Mouse (Mus musculus) stomach, embryonic 15.5 days (tissue): ENCODE results near the gene Alk. TPM values are rescaled to one million over a fixed set of nuclear protein-coding genes. Genes with fewer than 3 reads are reported as not detected.

Experiments
- ATAC-seq: fragments of 200-750 bp; cut with Nextera tagmentation; 2 replicates; pipeline ENCODE4 v1.8.0; 2017; ENCODE audit warnings: low read depth, moderate number of reproducible peaks, moderate TSS enrichment; ENCODE audit not compliant: insufficient read depth, low FRiP score
- H3K27ac ChIP-seq: fragments of 300-500 bp; sonication (generic); 2 replicates; pipeline ENCODE4 v1.5.1; 2015; ENCODE audit warnings: mild to moderate bottlenecking, inconsistent platforms
- H3K27me3 ChIP-seq: fragments of 300-500 bp; sonication (generic); replicated peaks from 2 replicates; pipeline ENCODE4 v1.6.1; 2015; ENCODE audit warnings: inconsistent platforms
- H3K36me3 ChIP-seq: fragments of 300-500 bp; sonication (generic); 2 replicates; pipeline ENCODE4 v1.6.1; 2015; ENCODE audit warnings: inconsistent platforms
- H3K4me1 ChIP-seq: fragments of 300-500 bp; sonication (generic); 2 replicates; pipeline ENCODE4 v1.6.1; 2015; ENCODE audit warnings: inconsistent platforms
- H3K4me2 ChIP-seq: fragments of 300-500 bp; sonication (generic); 2 replicates; pipeline ENCODE4 v1.6.1; 2015; ENCODE audit warnings: mild to moderate bottlenecking, inconsistent platforms
- H3K4me3 ChIP-seq: fragments of 300-500 bp; sonication (generic); replicated peaks from 2 replicates; pipeline ENCODE4 v1.5.1; 2015; ENCODE audit warnings: inconsistent platforms
- H3K9ac ChIP-seq: fragments of 300-500 bp; sonication (generic); 2 replicates; pipeline ENCODE4 v1.6.1; 2015; ENCODE audit warnings: inconsistent platforms
- H3K9me3 ChIP-seq: fragments of 300-500 bp; sonication (generic); 2 replicates; pipeline ENCODE4 v1.6.1; 2016; ENCODE audit warnings: inconsistent platforms
- WGBS: fragments of 180-500 bp; shearing (Covaris S2); methylation state at CpG from one replicate; pipeline ENCODE4 v1.1.7; 2015; 5-methylcytosine and 5-hydroxymethylcytosine counted together
- polyA plus RNA-seq: library from polyadenylated mRNA; unstranded; fragments of >200 nt; fragmentation: Nextera tagmentation; extraction: Ambion mirVana; gene quantifications from 2 replicates; pipeline ENCODE4 v1.2.1, GENCODE M21; 2015

The Alk gene
- polyA plus RNA-seq, 1 experiment from 2014 or later: 1.7 TPM

DNA sequence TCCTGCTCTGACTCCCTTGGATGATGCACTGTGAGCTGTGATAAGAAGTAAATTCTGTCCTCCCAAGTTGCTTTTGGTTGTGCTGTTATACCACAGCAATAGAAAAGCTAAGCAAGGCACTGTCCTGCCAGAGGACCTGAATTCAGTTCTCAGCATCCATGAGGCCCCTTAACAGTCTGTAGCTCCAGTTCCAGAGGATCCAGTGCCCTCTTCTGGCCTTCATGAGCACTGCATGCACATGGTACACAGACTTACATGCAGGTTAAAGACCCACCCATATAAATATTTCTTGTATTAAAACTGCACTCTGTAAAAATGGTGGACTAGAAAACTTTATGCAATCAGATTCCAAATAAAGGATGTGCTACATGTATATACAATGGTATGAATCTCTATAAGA is 326.1 kb downstream of the Alk start:
- Histone ChIP-seq H3K36me3 (no peaks in the 10 kb centered on the region), H3K4me1 (no peaks in the 10 kb centered on the region), H3K9ac (no peak overlapping the region), H3K27ac (no peak overlapping the region), H3K4me2 (no peak overlapping the region), H3K9me3 (no peaks in the 10 kb centered on the region), H3K4me3 (no peak overlapping the region), H3K27me3 (no peaks in the 10 kb centered on the region)
- no peak for ATAC-seq

DNA sequence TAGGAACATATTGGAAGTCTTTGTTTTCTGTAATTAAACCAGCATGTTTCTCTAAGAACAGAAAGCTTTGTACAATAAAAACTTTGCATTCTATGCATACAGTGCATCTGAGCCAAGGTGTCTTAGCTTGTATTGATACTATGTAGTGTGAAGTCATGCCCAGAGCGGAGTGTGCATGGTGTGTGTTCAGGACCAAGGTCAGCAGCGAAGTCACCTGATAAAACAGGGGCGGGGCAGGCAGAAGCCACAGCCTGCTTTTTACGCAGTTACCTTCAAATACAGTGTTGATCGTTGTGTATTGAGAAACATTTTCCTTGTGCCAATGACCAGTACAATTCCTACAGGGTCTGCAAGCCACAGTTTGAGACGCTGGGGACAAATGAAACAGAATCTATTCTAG is 327.6 kb downstream of the Alk start:
- H3K4me1 ChIP-seq: no peaks in the 10 kb centered on the region
- no peaks in the 10 kb centered on the region for H3K27me3 ChIP-seq
- no peak overlapping the region for H3K4me2 ChIP-seq
- no peak overlapping the region for H3K4me3 ChIP-seq
- no peaks in the 10 kb centered on the region for H3K36me3 ChIP-seq
- no peak overlapping the region for H3K9ac ChIP-seq
- H3K9me3 ChIP-seq: no peaks in the 10 kb centered on the region
- no peak for ATAC-seq
- no peak overlapping the region for H3K27ac ChIP-seq
- 69% methylated on average over 6 of the region's 6 CpGs for WGBS

DNA sequence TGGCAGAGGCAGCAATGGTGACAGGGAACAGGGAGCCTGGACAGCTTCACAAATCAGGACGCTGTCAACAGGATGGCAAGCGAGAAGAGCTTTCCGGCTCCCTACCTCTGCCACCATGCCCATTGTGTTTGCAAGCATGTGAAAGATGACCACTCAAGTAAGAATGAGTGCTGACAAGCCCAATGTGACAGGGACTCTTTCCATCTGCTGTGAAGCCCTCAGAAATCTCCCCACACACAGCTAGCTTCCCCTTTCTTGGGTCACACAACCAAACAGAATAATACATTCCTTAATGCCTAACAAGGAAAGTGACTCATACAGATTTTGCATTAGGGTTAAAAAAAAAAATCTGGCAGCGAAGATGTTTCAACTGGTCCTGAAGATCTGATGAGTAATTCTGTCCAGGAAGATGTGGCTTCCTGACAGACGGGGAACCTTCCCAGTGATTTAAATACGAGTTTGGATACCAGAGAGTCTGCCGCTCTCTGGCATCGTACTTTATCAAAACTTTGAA is 329.0 kb downstream of the Alk start:
- WGBS: 69% methylated on average over 8 of the region's 8 CpGs
- H3K9me3 ChIP-seq: no peaks in the 10 kb centered on the region
- H3K4me2 ChIP-seq: no peak overlapping the region
- no peak overlapping the region for H3K9ac ChIP-seq
- no peak overlapping the region for H3K4me3 ChIP-seq
- ATAC-seq: no peak
- H3K27ac ChIP-seq: no peak overlapping the region
- no peaks in the 10 kb centered on the region for H3K36me3 ChIP-seq
- no peaks in the 10 kb centered on the region for H3K27me3 ChIP-seq
- no peaks in the 10 kb centered on the region for H3K4me1 ChIP-seq

DNA sequence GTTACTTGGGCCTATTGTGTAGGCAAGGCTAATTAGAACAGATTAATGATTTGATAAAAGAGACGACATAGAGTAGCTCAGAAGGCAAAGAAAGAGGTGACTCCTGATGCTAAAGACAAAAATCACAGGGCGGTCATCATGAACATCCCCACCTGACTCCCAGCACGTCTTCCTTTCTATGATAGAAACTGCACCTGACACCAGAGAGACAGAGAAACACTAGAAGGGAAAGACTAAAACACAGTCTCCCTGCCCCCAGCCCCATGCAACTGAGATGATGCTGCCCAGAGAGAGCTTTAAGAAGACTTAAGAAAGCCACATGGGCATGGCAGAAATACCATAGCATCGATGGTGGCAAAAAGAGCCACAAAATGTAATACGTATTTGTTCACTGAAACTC is 330.2 kb downstream of the Alk start:
- no peaks in the 10 kb centered on the region for H3K27me3 ChIP-seq
- WGBS: 87% methylated on average over 5 of the region's 5 CpGs
- H3K9ac ChIP-seq: no peak overlapping the region
- no peaks in the 10 kb centered on the region for H3K4me1 ChIP-seq
- H3K27ac ChIP-seq: no peak overlapping the region
- no peaks in the 10 kb centered on the region for H3K36me3 ChIP-seq
- no peak overlapping the region for H3K4me3 ChIP-seq
- no peak for ATAC-seq
- no peaks in the 10 kb centered on the region for H3K9me3 ChIP-seq
- H3K4me2 ChIP-seq: no peak overlapping the region

DNA sequence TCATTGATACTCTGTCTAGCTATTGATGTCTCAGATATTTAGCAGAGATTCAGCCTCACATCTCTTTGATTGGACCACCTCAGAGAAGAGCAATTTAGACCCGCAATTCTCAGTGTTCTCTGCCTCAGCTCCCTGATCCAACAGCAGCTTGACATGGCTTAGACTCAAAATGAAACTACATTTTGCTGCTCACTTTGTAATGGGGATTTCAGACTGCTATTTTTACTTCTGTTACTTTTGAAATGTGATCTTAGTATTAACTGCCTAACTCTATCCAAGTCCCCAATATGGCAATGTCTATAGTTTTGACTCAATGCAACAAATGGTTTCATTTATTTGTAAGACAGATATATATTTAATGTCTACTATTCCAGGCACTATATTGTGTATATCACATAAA is 332.8 kb downstream of the Alk start:
- Histone ChIP-seq H3K4me1 (no peaks in the 10 kb centered on the region), H3K4me3 (no peak overlapping the region), H3K4me2 (no peak overlapping the region), H3K9me3 (no peaks in the 10 kb centered on the region), H3K9ac (no peak overlapping the region), H3K27ac (no peak overlapping the region), H3K27me3 (no peaks in the 10 kb centered on the region), H3K36me3 (no peaks in the 10 kb centered on the region)
- no peak for ATAC-seq
- WGBS: 74% methylated on average over 1 of the region's 1 CpGs

DNA sequence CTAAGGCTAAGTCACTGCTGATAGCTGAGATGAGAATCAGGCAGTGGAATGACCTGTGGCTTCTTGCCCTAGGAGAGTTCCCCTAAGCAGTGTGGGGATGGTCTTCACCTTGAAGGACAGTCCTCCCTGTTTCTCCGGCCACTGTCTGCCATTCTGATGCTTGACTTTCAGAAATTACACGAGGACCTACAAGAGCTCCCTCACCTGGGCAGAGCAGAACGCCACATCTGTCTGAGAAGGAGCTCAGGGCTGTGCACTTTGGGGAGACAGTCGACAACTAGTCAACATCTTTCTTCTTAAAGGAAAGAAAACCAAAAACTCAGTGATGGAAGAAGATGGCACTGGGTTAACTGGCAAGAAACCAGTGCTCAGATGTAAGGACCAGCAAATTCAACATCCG is 335.9 kb downstream of the Alk start:
- Histone ChIP-seq H3K27me3 (no peaks in the 10 kb centered on the region), H3K36me3 (no peaks in the 10 kb centered on the region), H3K4me2 (no peak overlapping the region), H3K4me3 (no peak overlapping the region), H3K27ac (no peak overlapping the region), H3K9me3 (no peaks in the 10 kb centered on the region), H3K4me1 (no peaks in the 10 kb centered on the region), H3K9ac (no peak overlapping the region)
- ATAC-seq: no peak
- WGBS: 85% methylated on average over 5 of the region's 5 CpGs

DNA sequence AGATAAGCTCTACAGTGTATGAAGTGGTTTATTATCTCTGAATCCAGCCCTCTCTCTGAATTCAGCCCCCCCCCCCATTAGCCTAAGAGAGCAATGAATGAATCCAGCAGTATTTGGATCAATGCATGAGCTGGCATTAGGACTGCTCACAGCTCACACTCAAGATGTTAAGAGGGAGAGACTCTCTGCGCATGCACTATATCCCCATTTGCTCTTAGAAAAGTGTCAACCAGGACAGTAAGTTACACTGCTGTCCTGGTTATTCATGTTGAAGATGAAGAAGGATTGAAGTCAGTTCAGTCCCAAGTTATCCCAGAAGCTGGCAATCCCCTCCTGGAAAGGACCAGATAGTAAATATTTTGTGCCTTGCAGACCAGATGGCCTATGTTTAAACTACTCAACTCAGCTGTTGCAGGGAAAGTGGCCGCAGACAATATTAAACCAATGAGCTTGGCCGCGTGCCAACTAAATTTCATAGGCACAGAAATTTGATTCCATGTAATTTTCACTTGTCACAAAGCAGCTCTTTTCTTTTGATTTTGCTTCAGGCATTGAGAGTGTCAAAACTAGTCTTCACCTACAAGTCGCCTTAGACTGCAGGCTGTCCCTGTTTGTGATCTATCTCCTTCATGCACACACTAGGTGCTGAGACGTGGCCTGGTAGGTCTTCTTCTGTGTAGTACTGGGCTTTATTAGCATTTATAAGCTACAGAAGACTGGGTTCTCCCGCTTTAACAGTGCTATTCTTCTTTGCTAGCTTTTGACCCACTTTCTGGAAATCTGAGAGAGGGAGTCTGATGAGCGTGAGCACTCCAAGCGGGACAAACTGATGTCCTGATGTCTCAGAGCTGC is 339.0 kb downstream of the Alk start:
- 61% methylated on average over 9 of the region's 9 CpGs for WGBS
- Histone ChIP-seq H3K27me3 (no peaks in the 10 kb centered on the region), H3K9ac (no peak overlapping the region), H3K4me3 (no peak overlapping the region), H3K27ac (no peak overlapping the region), H3K36me3 (no peaks in the 10 kb centered on the region), H3K9me3 (no peaks in the 10 kb centered on the region), H3K4me1 (no peaks in the 10 kb centered on the region), H3K4me2 (no peak overlapping the region)
- ATAC-seq: no peak

DNA sequence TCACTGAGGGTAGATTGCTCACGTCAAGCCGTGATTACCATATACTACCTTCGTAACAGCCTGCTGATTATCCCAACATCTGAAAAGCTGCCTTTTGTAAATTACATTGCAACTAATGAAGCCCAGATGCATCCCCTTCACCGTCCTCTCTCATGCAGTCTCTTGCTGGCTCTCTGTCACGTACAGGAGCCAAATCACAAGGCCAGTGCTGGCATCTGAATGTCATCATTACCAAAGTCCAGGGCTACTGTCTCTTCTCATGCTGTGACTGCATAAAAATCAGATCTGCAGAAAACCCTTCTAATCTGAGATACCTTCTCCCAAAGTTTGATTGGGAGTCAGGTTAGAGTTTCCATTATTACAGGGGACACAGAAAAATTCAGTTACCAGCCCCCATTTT is 351.0 kb downstream of the Alk start:
- WGBS: 82% methylated on average over 5 of the region's 5 CpGs
- no peak for ATAC-seq
- no peak overlapping the region for H3K9ac ChIP-seq

DNA sequence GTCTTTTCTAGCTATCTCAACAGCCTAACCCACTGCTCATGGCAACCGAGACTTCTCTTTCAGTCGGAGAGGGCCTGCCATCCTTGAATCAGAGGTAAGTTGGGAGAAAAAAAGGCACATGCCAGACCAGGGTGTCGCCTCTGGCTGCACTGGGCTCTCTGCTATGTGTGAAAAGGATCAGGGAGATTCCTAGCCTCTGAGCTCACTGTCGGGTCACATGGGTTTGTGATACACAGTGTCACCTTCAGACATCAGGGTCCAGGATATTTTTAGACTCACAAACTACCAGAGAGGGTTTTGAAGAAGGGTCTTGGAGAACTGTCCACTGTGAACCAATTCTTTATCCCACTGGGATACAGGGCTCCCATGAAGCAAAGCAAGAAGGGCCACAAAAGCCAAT is 352.9 kb downstream of the Alk start:
- Histone ChIP-seq H3K9ac (no peak overlapping the region), H3K27me3 (no peaks in the 10 kb centered on the region), H3K9me3 (no peaks in the 10 kb centered on the region), H3K36me3 (no peaks in the 10 kb centered on the region), H3K4me3 (no peak overlapping the region), H3K4me1 (no peaks in the 10 kb centered on the region), H3K27ac (no peak overlapping the region), H3K4me2 (no peak overlapping the region)
- 71% methylated on average over 4 of the region's 4 CpGs for WGBS
- no peak for ATAC-seq

More for the DNA sequence above, 351.0 kb downstream of the Alk start:
- no peak overlapping the region for H3K4me3 ChIP-seq
- H3K27ac ChIP-seq: no peak overlapping the region
- H3K36me3 ChIP-seq: no peaks in the 10 kb centered on the region
- H3K4me1 ChIP-seq: no peaks in the 10 kb centered on the region
- H3K9me3 ChIP-seq: no peaks in the 10 kb centered on the region
- no peak overlapping the region for H3K4me2 ChIP-seq
- no peaks in the 10 kb centered on the region for H3K27me3 ChIP-seq

DNA sequence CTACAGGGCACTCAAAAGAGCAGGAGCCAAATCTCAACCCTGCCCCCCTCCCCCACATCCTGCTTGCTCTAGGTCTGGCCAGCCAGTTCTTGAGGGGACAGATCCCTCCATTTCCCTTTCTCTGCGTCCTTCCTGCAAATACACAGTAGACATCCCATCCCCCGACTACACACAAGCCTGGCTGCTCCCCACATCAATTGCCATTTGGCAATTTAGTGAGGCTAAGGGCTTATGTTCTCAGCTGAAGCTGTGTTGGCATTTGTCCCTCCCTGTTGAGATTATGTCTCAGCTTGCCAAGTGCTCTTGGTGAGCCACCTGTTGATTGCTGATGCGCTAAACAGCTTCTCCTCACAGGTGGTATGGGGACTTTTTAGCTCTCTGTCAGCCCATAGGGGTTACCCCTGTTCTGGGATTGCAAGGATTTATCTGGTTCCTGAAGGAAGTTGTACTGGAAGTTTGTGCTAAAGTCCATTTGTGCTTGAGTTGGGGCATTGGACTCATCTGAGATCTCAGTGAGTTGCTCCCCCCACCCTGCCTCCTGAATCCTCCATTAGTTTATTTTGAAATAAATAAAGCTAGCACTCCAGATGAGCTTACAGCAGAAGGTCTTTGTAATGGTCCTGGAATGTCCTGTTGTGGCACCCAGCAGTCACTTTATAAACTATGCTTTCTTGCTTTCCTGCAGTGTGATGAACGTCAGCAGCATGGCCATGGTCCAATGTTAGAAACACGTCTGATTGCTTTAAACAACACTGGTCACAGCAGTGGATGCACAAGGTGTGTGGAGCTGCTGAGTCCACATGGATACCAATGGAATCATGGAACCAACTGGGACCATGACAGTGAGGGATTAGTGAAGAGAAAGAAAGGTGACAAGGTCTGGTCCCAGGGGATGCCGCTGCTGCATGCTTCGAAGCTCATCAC is 353.7 kb downstream of the Alk start:
- WGBS: 56% methylated on average over 7 of the region's 7 CpGs

DNA sequence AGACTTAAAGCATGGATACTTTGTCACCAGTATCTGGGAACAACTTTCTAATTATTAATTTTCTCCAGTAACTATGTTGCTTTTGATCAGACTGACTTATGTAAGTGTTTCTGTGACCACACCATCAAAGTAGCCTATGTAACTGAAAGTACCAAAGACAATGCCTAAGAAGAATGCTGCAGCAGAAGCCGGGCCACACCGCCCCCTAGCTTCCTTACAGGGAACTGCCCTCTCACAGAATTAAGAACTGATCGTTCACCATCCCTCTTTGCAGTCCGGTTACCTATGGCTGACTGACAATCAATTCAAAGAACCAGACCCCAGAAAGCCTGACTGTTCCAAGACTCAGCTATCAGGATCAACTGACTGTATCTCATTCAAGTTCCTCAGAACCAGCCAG is 362.4 kb downstream of the Alk start:
- Histone ChIP-seq H3K4me1 (no peaks in the 10 kb centered on the region), H3K4me2 (no peak overlapping the region), H3K27me3 (no peaks in the 10 kb centered on the region), H3K4me3 (no peak overlapping the region), H3K27ac (no peak overlapping the region), H3K9me3 (no peaks in the 10 kb centered on the region), H3K36me3 (no peaks in the 10 kb centered on the region), H3K9ac (no peak overlapping the region)
- 44% methylated on average over 4 of the region's 4 CpGs for WGBS
- no peak for ATAC-seq

More for the DNA sequence above, 353.7 kb downstream of the Alk start:
- no peaks in the 10 kb centered on the region for H3K4me1 ChIP-seq
- no peaks in the 10 kb centered on the region for H3K27me3 ChIP-seq
- H3K36me3 ChIP-seq: no peaks in the 10 kb centered on the region
- no peaks in the 10 kb centered on the region for H3K9me3 ChIP-seq
- no peak overlapping the region for H3K9ac ChIP-seq
- H3K4me3 ChIP-seq: no peak overlapping the region
- no peak overlapping the region for H3K27ac ChIP-seq
- H3K4me2 ChIP-seq: no peak overlapping the region
- ATAC-seq: peak; percentile 22

DNA sequence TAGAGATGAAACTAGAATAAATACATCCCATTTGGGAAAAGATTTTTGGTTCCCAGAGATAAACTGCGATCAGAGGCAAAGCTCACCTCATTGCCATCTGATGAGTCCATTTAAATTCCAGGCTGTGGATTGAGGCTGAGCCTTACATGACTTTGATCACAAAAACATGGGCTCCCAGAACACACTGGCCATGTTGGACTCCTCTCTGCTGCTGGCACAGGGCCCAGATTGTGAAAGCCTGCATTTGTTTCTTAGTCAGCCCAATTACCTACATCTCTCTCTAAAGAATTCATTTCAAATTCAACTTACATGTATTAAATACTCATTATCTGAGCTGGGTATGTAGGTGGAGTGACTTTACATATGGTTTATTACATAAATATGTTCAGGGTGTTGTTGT is 367.1 kb downstream of the Alk start:
- H3K36me3 ChIP-seq: no peaks in the 10 kb centered on the region
- H3K4me1 ChIP-seq: no peaks in the 10 kb centered on the region
- no peak overlapping the region for H3K9ac ChIP-seq
- no peak overlapping the region for H3K4me2 ChIP-seq
- no peak overlapping the region for H3K4me3 ChIP-seq
- ATAC-seq: no peak
- WGBS: 71% methylated on average over 1 of the region's 1 CpGs
- H3K9me3 ChIP-seq: no peaks in the 10 kb centered on the region
- no peak overlapping the region for H3K27ac ChIP-seq
- H3K27me3 ChIP-seq: no peaks in the 10 kb centered on the region
